Mouse (Mus musculus) MEL (cell line): ENCODE measurements at regions not wholly inside any gene's neighbourhood (a gene's known extent, or its start where the extent isn't known, plus 50 kb on each side); places are given as distances from the start of the nearest gene placed in this dataset.

Source experiments
- CTCF ChIP-seq, 3 experiments: IDR thresholded peaks in 2 of 3; conservative IDR thresholded peaks in 1 of 3; 2 replicates each; pipeline ENCODE4 v1.5.1; 2011 to 2012; ENCODE audit warnings: low read length in 3 of 3, low read depth in 2 of 3, mild to moderate bottlenecking in 2 of 3, improper control_type of control experiment in 1 of 3, inconsistent platforms in 1 of 3, mixed read lengths in 1 of 3, moderate library complexity in 1 of 3; ENCODE audit not compliant: control insufficient read depth in 1 of 3, insufficient read depth in 1 of 3, poor library complexity in 1 of 3, severe bottlenecking in 1 of 3
- E2F4 ChIP-seq: IDR thresholded peaks from 2 replicates; pipeline ENCODE4 v1.6.1; 2011; ENCODE audit warnings: low read depth, low read length, improper control_type of control experiment, borderline replicate concordance
- ELF1 ChIP-seq: IDR thresholded peaks from 2 replicates; pipeline ENCODE4 v1.6.1; 2014; ENCODE audit warnings: low read depth, mild to moderate bottlenecking, inconsistent platforms, low read length, improper control_type of control experiment, moderate library complexity
- GATA1 ChIP-seq: IDR thresholded peaks from 2 replicates; pipeline ENCODE4 v1.6.1; 2011; ENCODE audit warnings: low read depth, low read length, improper control_type of control experiment
- JUND ChIP-seq: IDR thresholded peaks from 2 replicates; pipeline ENCODE4 v1.6.1; 2011; ENCODE audit warnings: low read depth, mild to moderate bottlenecking, improper control_type of control experiment, low read length
- MEF2A ChIP-seq: IDR thresholded peaks from 2 replicates; pipeline ENCODE4 v1.6.1; 2014; ENCODE audit warnings: low read depth, mild to moderate bottlenecking, inconsistent platforms, low read length, improper control_type of control experiment; ENCODE audit not compliant: poor library complexity, insufficient replicate concordance, severe bottlenecking; ENCODE audit errors: extremely low read depth
- POLR2A ChIP-seq, 2 experiments: IDR thresholded peaks; 2 replicates each; pipeline ENCODE4 v1.6.1; 2011 to 2012; ENCODE audit warnings: low read length in 2 of 2, mild to moderate bottlenecking in 2 of 2, control low read depth in 1 of 2, improper control_type of control experiment in 1 of 2, low read depth in 1 of 2, moderate library complexity in 1 of 2; ENCODE audit not compliant: control insufficient read depth in 1 of 2, insufficient read depth in 1 of 2, poor library complexity in 1 of 2
- SIN3A ChIP-seq: IDR thresholded peaks from 2 replicates; pipeline ENCODE4 v1.6.1; 2012; ENCODE audit warnings: low read length, improper control_type of control experiment, inconsistent platforms
- UBTF ChIP-seq: IDR thresholded peaks from 2 replicates; pipeline ENCODE4 v1.6.1; 2012; ENCODE audit warnings: low read depth, mild to moderate bottlenecking, inconsistent platforms, low read length, improper control_type of control experiment, moderate library complexity, borderline replicate concordance; ENCODE audit not compliant: insufficient read depth

DNA sequence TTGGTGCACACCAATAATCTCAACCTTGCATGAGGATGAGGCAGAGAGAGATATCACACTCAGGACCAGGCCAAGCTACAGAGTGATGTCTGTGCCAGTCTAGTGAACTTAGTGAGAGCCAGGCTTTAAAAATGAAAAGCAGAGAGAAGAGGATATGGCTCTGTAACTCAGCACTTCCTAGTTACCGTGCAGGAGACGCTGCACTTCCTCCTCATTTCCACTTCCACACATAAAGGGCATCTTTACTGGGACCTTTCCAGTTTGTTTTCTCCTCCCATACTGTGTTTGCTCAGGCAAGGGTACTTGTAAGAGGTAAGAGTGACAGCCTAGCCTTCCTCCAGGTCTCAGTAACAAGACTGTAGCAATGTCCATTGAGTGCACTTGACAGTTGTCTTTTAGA, 66.0 kb upstream of the Dph5 start:
- no peak for TF ChIP-seq GATA1
- no peak for TF ChIP-seq MEF2A
- no peak for TF ChIP-seq UBTF
- TF ChIP-seq JUND, result no peak
- no peak for TF ChIP-seq SIN3A
- no peak for TF ChIP-seq E2F4
- no peak for TF ChIP-seq CTCF (IDR thresholded peaks at IDR 0.05 in 2 of 3, conservative IDR thresholded peaks at IDR 0.05 in 1 of 3; ENCODE audit: control insufficient read depth in 1 of 3, insufficient read depth in 1 of 3, low read depth in 2 of 3, low read length in 3 of 3, poor library complexity in 1 of 3, severe bottlenecking in 1 of 3)
- no peak for TF ChIP-seq ELF1
- no peak for TF ChIP-seq POLR2A (IDR thresholded peaks at IDR 0.05; ENCODE audit: control insufficient read depth in 1 of 2, insufficient read depth in 1 of 2, low read depth in 1 of 2, low read length in 2 of 2, poor library complexity in 1 of 2)
